Mouse (Mus musculus) small intestine, adult 2 months (tissue): ENCODE measurements around the gene M6pr. TPM values are rescaled to one million over a fixed set of nuclear protein-coding genes. Genes with fewer than 3 reads are reported as not detected.

Experiments used
- H3K27ac ChIP-seq: fragments of 200-500 bp; 2 replicates; pipeline ENCODE4 v1.5.1; 2012; ENCODE audit warnings: low read depth, low read length, control low read depth, inconsistent platforms; ENCODE audit not compliant: insufficient read depth
- H3K27me3 ChIP-seq: fragments of 200-500 bp; 2 replicates; pipeline ENCODE4 v1.6.1; 2012; ENCODE audit warnings: mild to moderate bottlenecking, moderate library complexity, low read length, inconsistent platforms; ENCODE audit not compliant: control insufficient read depth, insufficient read depth
- H3K36me3 ChIP-seq: fragments of 200-500 bp; 2 replicates; pipeline ENCODE4 v1.6.1; 2012; ENCODE audit warnings: mild to moderate bottlenecking, low read length, control low read depth, inconsistent platforms; ENCODE audit not compliant: control insufficient read depth, insufficient read depth
- H3K4me1 ChIP-seq: fragments of 200-500 bp; 2 replicates; pipeline ENCODE4 v1.6.1; 2012; ENCODE audit warnings: low read length, inconsistent platforms, mixed read lengths; ENCODE audit not compliant: control insufficient read depth, insufficient read depth, insufficient read length
- H3K4me3 ChIP-seq: fragments of 200-500 bp; 2 replicates; pipeline ENCODE4 v1.5.1; 2012; ENCODE audit warnings: low read depth, mild to moderate bottlenecking, control low read depth, inconsistent platforms, low read length, moderate library complexity
- CTCF ChIP-seq: fragments of 200-500 bp; IDR thresholded peaks from 2 replicates; pipeline ENCODE4 v1.5.1; 2012; ENCODE audit warnings: low read depth, mild to moderate bottlenecking, control low read depth, inconsistent platforms, low read length, moderate library complexity, mixed read lengths; ENCODE audit not compliant: insufficient replicate concordance, insufficient read length; ENCODE audit errors: extremely low read depth
- POLR2A ChIP-seq: fragments of 200-500 bp; IDR thresholded peaks from 2 replicates; pipeline ENCODE4 v1.6.1; 2012; ENCODE audit warnings: low read depth, mild to moderate bottlenecking, control low read depth, inconsistent platforms, low read length, moderate library complexity
- WGBS: fragments of 180-500 bp; shearing (Covaris S2); methylation state at CpG from one replicate; pipeline ENCODE4 v1.1.7; 2018; 5-methylcytosine and 5-hydroxymethylcytosine counted together
- polyA plus RNA-seq: library from polyadenylated mRNA; depleted of rRNA; stranded (reverse); fragments of >200 nt; gene quantifications from 2 replicates; pipeline ENCODE4 v1.2.3, GENCODE M21; 2012

The M6pr gene
- polyA plus RNA-seq, 1 experiment: 23.9 TPM

- Histone ChIP-seq H3K4me1 (peaks cover 4% of the 10 kb centered on the region; the same call in 1 of the 2 replicates), H3K27me3 (no peaks in the 10 kb centered on the region), H3K36me3 (peaks cover 2% of the 10 kb centered on the region; the same call in 1 of the 2 replicates), H3K4me3 (no peak overlapping the region), H3K27ac (no peak overlapping the region)
- 48% methylated on average over 13 of the region's 13 CpGs for WGBS
- TF ChIP-seq CTCF (no peak), POLR2A (no peak)
These were observed 24.6 kb downstream of the M6pr start for GRCm38 (mm10) chr6:122333081-122333612.

- Histone ChIP-seq H3K4me1 (peaks cover 4% of the 10 kb centered on the region; the same call in 1 of the 2 replicates), H3K4me3 (no peak overlapping the region), H3K27ac (no peak overlapping the region), H3K36me3 (peaks cover 2% of the 10 kb centered on the region; the same call in 1 of the 2 replicates), H3K27me3 (no peaks in the 10 kb centered on the region)
- TF ChIP-seq POLR2A (no peak), CTCF (no peak)
- 79% methylated on average over 7 of the region's 7 CpGs for WGBS
These were observed 26.3 kb downstream of the M6pr start for GRCm38 (mm10) chr6:122334786-122335340.

DNA sequence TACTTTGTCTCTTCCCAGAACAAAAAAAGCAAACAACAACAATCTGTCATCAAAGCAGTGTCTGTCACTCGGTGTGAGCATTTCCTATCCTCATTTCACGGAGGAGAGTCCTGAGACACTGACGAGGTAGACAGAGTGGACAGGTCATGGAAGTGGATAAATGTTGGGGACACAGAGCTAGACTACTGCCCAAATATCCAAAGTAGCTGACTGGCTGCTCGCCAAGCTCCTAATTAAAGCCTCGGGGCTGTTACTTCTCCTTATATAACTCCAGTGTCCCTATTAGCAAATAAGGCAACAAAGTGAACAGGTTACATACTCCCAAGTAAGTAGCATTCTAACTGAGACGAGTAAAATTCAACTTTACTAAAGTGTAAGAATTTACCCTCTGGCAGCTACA, 29.0 kb downstream of the M6pr start:
- H3K4me3 ChIP-seq: no peak overlapping the region
- 71% methylated on average over 6 of the region's 6 CpGs for WGBS
- no peaks in the 10 kb centered on the region for H3K27me3 ChIP-seq
- no peaks in the 10 kb centered on the region; the same call in 1 of the 2 replicates for H3K36me3 ChIP-seq
- no peak overlapping the region for H3K27ac ChIP-seq
- peaks cover 4% of the 10 kb centered on the region; the same call in 1 of the 2 replicates for H3K4me1 ChIP-seq
- TF ChIP-seq CTCF (no peak), POLR2A (no peak)

DNA sequence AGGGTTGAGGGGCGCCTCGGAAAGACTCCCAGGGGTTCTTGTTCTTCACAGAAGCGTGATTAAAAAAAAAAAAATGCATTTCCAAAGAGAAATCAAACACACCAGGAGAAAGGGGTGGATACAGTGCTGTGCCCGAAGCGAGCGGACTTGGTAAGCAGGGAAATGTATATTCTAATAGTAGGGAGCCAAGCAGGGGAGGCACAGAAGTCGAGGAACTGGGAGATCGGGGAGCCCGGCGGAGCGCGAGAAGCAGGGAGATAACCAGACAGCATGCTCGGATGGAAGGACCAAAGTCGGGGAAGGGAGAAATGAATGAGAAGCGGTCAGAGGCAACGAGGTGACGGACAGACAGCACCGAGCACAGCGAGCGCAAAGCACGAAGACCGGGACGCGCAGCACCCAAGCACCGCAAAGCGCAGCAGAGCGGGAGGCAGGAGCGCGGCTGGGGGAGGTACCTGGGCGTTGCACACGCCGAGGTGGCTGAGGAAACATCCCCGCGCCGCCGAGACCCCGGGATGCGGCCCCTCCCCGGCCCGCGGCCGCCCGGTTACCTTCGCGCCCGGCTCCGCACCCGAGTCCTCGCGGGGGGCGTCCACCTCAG, 30.6 kb downstream of the M6pr start:
- no peaks in the 10 kb centered on the region for H3K36me3 ChIP-seq
- no peak overlapping the region for H3K27ac ChIP-seq

DNA sequence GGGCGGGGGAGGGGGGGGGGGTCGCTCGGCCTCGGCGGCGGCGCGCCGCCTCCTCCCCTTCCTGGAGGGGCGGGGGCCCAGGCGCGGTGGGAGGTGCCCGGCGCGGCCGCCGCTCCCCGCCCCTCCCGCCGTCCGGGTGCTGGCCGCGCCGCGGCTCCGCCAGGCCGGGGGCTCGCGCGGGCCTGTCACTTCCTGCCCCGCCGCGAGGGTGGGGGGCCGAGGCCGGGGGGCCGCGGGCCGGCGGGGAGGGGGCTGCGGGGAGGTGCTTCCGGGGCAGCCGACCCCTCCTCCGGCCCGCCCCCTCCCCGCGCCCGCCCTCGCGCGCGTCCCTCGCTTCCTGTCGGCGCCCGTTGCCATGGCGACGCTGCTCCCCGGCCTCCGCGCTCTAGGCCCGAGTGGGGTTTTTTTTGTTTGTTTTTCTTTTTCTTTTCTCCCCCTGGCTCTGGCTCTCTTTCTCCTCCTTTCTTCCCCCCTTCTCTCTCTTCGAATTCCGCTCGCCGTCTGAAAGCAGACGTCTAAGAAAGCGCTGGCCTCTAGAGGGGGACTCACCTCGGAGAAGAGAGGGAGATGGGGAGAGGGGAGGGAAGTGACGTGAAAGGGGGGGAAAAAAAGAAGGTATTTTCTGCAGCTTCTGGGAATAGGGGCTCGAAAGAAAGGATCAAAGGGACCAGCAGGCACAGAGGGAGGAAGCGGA, 31.3 kb downstream of the M6pr start:
- 3% methylated on average over 37 of the region's 71 CpGs for WGBS
- no peaks in the 10 kb centered on the region for H3K36me3 ChIP-seq
- no peaks in the 10 kb centered on the region for H3K27me3 ChIP-seq

More for the DNA sequence above, 30.6 kb downstream of the M6pr start:
- Histone ChIP-seq H3K4me3 (peak overlapping the region; percentile 83), H3K4me1 (no peaks in the 10 kb centered on the region), H3K27me3 (no peaks in the 10 kb centered on the region)
- under 1% methylated on average over 40 of the region's 51 CpGs for WGBS
- TF ChIP-seq POLR2A: no peak; the same call in 1 of the 2 replicates
- no peak for TF ChIP-seq CTCF

GRCm38 (mm10) chr6:122340349-122341000, 32.0 kb downstream of the M6pr start, which contains the start of gene Phc1:
Phc1 (minus strand) TSS chr6:122340561.
- H3K4me1 ChIP-seq: no peaks in the 10 kb centered on the region; the same call in 1 of the 2 replicates
- no peaks in the 10 kb centered on the region for H3K27me3 ChIP-seq
- H3K4me3 ChIP-seq: peak within 1 kb of the TSS; percentile 83
- 2% methylated on average over 17 of the region's 17 CpGs for WGBS
- no peaks in the 10 kb centered on the region for H3K36me3 ChIP-seq
- 0 out of 2 replicates have a peak within 1 kb of the TSS, but pooled peaks have one; percentile 18 for H3K27ac ChIP-seq
- TF ChIP-seq POLR2A (no peak), CTCF (no peak)

More for the DNA sequence above, 31.3 kb downstream of the M6pr start:
- TF ChIP-seq POLR2A: no peak
- peak; percentile 8; the same call in 1 of the 2 replicates for TF ChIP-seq CTCF
- Histone ChIP-seq H3K4me1 (no peaks in the 10 kb centered on the region; the same call in 1 of the 2 replicates), H3K4me3 (peak overlapping the region; percentile 83), H3K27ac (0 out of 2 replicates have a peak overlapping the region, but pooled peaks have one; percentile 18)
